Mouse (Mus musculus): ENCODE results near the gene Dennd4a. TPM values are rescaled to one million over a fixed set of nuclear protein-coding genes. Genes with fewer than 3 reads are reported as not detected.
A peak's percentile ranks its signal among the peaks of the same experiment; 100 is the strongest.

Gene Dennd4a
- polyA plus RNA-seq, 2 experiments = 8.7 to 9.7 TPM

- no peak overlapping the region for H3K4me2 ChIP-seq (replicated peaks; ENCODE audit: low read depth, low read length, severe bottlenecking)
- no peaks in the 10 kb centered on the region for H3K9me3 ChIP-seq (ENCODE audit: control insufficient read depth, low read length)
- H3K27me3 ChIP-seq (ENCODE audit: control insufficient read depth, insufficient read depth, low read length) = no peaks in the 10 kb centered on the region
- no peaks in the 10 kb centered on the region for H3K4me1 ChIP-seq (ENCODE audit: control insufficient read depth, insufficient read depth, low read length)
- TF ChIP-seq POLR2A (IDR thresholded peaks at IDR 0.05; ENCODE audit: borderline replicate concordance, extremely low read depth, insufficient read depth, insufficient read length) = no peak
- H3K27ac ChIP-seq (replicated peaks; ENCODE audit: low read depth, low read length) = no peak overlapping the region
- no peak overlapping the region for H3K4me3 ChIP-seq (replicated peaks; ENCODE audit: low read length)
- H3K9ac ChIP-seq (ENCODE audit: low read depth, low read length, severe bottlenecking) = no peak overlapping the region
- peak; percentile 29 for DNase-seq (ENCODE audit: low spot score)
- no peaks in the 10 kb centered on the region for H3K36me3 ChIP-seq (ENCODE audit: control insufficient read depth, insufficient read depth, low read length)
- WGBS = 32% methylated on average over 4 of the region's 4 CpGs
- ATAC-seq (ENCODE audit: low FRiP score, low read depth) = no peak
Observed at GRCm38 (mm10) chr9:64784841-64785240, 26.3 kb upstream of the Dennd4a start.

GRCm38 (mm10) chr9:64786216-64786905 is 24.8 kb upstream of the Dennd4a start:
- H3K4me3 ChIP-seq (replicated peaks; ENCODE audit: low read length) = no peak overlapping the region
- H3K27ac ChIP-seq (replicated peaks; ENCODE audit: low read depth, low read length) = no peak overlapping the region
- no peak overlapping the region for H3K4me2 ChIP-seq (replicated peaks; ENCODE audit: low read depth, low read length, severe bottlenecking)
- no peak for DNase-seq (ENCODE audit: low spot score)
- no peaks in the 10 kb centered on the region for H3K36me3 ChIP-seq (ENCODE audit: control insufficient read depth, insufficient read depth, low read length)
- no peaks in the 10 kb centered on the region; the same call in 1 of the 2 replicates for H3K4me1 ChIP-seq (ENCODE audit: control insufficient read depth, insufficient read depth, low read length)
- ATAC-seq (ENCODE audit: low FRiP score, low read depth) = no peak
- no peak for TF ChIP-seq POLR2A (IDR thresholded peaks at IDR 0.05; ENCODE audit: borderline replicate concordance, extremely low read depth, insufficient read depth, insufficient read length)
- no peaks in the 10 kb centered on the region for H3K9me3 ChIP-seq (ENCODE audit: control insufficient read depth, low read length)
- no peak overlapping the region for H3K9ac ChIP-seq (ENCODE audit: low read depth, low read length, severe bottlenecking)
- no peaks in the 10 kb centered on the region for H3K27me3 ChIP-seq (ENCODE audit: control insufficient read depth, insufficient read depth, low read length)
- WGBS = 66% methylated on average over 8 of the region's 9 CpGs

GRCm38 (mm10) chr9:64788070-64788469 is 23.1 kb upstream of the Dennd4a start:
- no peak for DNase-seq (ENCODE audit: low spot score)
- H3K27me3 ChIP-seq (ENCODE audit: control insufficient read depth, insufficient read depth, low read length) = no peaks in the 10 kb centered on the region
- no peaks in the 10 kb centered on the region; the same call in 1 of the 2 replicates for H3K4me1 ChIP-seq (ENCODE audit: control insufficient read depth, insufficient read depth, low read length)
- ATAC-seq (ENCODE audit: low FRiP score, low read depth) = no peak
- 72% methylated on average over 7 of the region's 7 CpGs for WGBS
- 0 out of 2 replicates have a peak overlapping the region, but pooled peaks have one; percentile 13 for H3K27ac ChIP-seq (replicated peaks; ENCODE audit: low read depth, low read length)
- no peak overlapping the region for H3K4me3 ChIP-seq (replicated peaks; ENCODE audit: low read length)
- H3K9ac ChIP-seq (ENCODE audit: low read depth, low read length, severe bottlenecking) = no peak overlapping the region
- no peak overlapping the region for H3K4me2 ChIP-seq (replicated peaks; ENCODE audit: low read depth, low read length, severe bottlenecking)
- no peaks in the 10 kb centered on the region for H3K9me3 ChIP-seq (ENCODE audit: control insufficient read depth, low read length)
- no peaks in the 10 kb centered on the region for H3K36me3 ChIP-seq (ENCODE audit: control insufficient read depth, insufficient read depth, low read length)
- TF ChIP-seq POLR2A (IDR thresholded peaks at IDR 0.05; ENCODE audit: borderline replicate concordance, extremely low read depth, insufficient read depth, insufficient read length) = no peak

GRCm38 (mm10) chr9:64789341-64789761 is 21.8 kb upstream of the Dennd4a start:
- H3K9me3 ChIP-seq (ENCODE audit: control insufficient read depth, low read length) = no peaks in the 10 kb centered on the region
- DNase-seq (ENCODE audit: low spot score) (no peak), ATAC-seq (ENCODE audit: low FRiP score, low read depth) (no peak)
- no peaks in the 10 kb centered on the region for H3K27me3 ChIP-seq (ENCODE audit: control insufficient read depth, insufficient read depth, low read length)
- no peak overlapping the region for H3K4me2 ChIP-seq (replicated peaks; ENCODE audit: low read depth, low read length, severe bottlenecking)
- TF ChIP-seq POLR2A (IDR thresholded peaks at IDR 0.05; ENCODE audit: borderline replicate concordance, extremely low read depth, insufficient read depth, insufficient read length) = no peak
- H3K27ac ChIP-seq (replicated peaks; ENCODE audit: low read depth, low read length) = no peak overlapping the region
- 74% methylated on average over 13 of the region's 13 CpGs for WGBS
- H3K4me3 ChIP-seq (replicated peaks; ENCODE audit: low read length) = no peak overlapping the region
- H3K9ac ChIP-seq (ENCODE audit: low read depth, low read length, severe bottlenecking) = no peak overlapping the region
- H3K4me1 ChIP-seq (ENCODE audit: control insufficient read depth, insufficient read depth, low read length) = no peaks in the 10 kb centered on the region; the same call in 1 of the 2 replicates
- H3K36me3 ChIP-seq (ENCODE audit: control insufficient read depth, insufficient read depth, low read length) = no peaks in the 10 kb centered on the region

GRCm38 (mm10) chr9:64789887-64790400 is 21.2 kb upstream of the Dennd4a start:
- H3K27me3 ChIP-seq (ENCODE audit: control insufficient read depth, insufficient read depth, low read length) = no peaks in the 10 kb centered on the region
- no peak overlapping the region for H3K4me3 ChIP-seq (replicated peaks; ENCODE audit: low read length)
- no peak overlapping the region for H3K4me2 ChIP-seq (replicated peaks; ENCODE audit: low read depth, low read length, severe bottlenecking)
- ATAC-seq (ENCODE audit: low FRiP score, low read depth) = no peak
- WGBS = 77% methylated on average over 10 of the region's 10 CpGs
- DNase-seq (ENCODE audit: low spot score) = no peak
- no peak overlapping the region for H3K27ac ChIP-seq (replicated peaks; ENCODE audit: low read depth, low read length)
- no peak for TF ChIP-seq POLR2A (IDR thresholded peaks at IDR 0.05; ENCODE audit: borderline replicate concordance, extremely low read depth, insufficient read depth, insufficient read length)
- no peak overlapping the region for H3K9ac ChIP-seq (ENCODE audit: low read depth, low read length, severe bottlenecking)
- no peaks in the 10 kb centered on the region for H3K9me3 ChIP-seq (ENCODE audit: control insufficient read depth, low read length)
- H3K4me1 ChIP-seq (ENCODE audit: control insufficient read depth, insufficient read depth, low read length) = no peaks in the 10 kb centered on the region; the same call in 1 of the 2 replicates
- no peaks in the 10 kb centered on the region for H3K36me3 ChIP-seq (ENCODE audit: control insufficient read depth, insufficient read depth, low read length)

Data from limb, embryonic 14.5 days (tissue).